Mouse (Mus musculus) monocyte, adult 2 months (primary cell): ENCODE measurements around the gene Ccnd1.
A peak's percentile ranks its signal among the peaks of the same experiment; 100 is the strongest.

ENCODE experiments used
- DNase-seq, 2 experiments: peaks; one replicate each; pipeline ENCODE4 v3.0.0; 2022; ENCODE audit warnings: low spot score in 2 of 2, low read depth in 1 of 2

Gene Ccnd1

GRCm38 (mm10) chr7:144939344-144940002 lies at the start of gene Ccnd1:
Gene Ccnd1 (minus strand): TSS chr7:144939925.
- DNase-seq, result no peak

DNA sequence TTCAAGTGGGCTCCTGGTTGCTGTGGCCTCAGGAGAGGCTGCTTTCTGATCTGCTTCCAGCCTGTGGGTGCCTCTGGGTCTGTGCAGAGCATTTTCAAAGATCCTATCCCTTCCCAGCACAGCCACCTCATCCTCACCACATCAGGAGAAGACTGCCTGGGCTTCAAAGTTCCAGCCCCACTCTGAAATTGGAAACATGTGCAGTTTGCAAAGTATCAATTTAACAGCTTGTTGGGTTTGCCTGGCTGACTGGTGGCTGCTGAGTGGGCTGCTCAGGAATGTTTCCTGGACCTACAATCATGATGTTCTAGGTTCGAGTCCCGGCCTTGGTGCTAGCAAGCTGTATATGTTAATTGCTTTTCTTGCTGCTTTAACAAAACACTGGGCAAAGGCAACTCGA lies 49.1 kb upstream of the Ccnd1 start:
- DNase-seq, result no peak

DNA sequence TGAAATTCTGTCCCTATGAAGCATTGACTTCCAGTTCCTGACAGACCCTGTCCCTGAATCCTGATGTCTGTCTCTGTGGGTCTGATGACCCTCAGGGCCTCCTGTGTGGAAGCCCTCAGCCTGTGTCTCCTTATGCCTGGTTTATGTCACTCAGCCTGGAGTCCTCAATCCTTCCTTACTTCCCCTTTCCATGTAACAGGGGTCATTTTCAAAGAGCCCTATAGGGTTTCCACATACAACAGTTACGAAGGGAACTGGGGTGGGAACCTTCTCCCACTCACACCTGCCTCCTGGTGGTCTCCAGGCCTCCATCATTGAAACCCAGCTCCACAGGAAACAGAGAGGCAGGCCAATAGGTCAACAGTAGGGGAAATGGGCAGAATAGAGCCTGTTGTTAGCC lies 45.4 kb upstream of the Ccnd1 start:
- no peak for DNase-seq

DNA sequence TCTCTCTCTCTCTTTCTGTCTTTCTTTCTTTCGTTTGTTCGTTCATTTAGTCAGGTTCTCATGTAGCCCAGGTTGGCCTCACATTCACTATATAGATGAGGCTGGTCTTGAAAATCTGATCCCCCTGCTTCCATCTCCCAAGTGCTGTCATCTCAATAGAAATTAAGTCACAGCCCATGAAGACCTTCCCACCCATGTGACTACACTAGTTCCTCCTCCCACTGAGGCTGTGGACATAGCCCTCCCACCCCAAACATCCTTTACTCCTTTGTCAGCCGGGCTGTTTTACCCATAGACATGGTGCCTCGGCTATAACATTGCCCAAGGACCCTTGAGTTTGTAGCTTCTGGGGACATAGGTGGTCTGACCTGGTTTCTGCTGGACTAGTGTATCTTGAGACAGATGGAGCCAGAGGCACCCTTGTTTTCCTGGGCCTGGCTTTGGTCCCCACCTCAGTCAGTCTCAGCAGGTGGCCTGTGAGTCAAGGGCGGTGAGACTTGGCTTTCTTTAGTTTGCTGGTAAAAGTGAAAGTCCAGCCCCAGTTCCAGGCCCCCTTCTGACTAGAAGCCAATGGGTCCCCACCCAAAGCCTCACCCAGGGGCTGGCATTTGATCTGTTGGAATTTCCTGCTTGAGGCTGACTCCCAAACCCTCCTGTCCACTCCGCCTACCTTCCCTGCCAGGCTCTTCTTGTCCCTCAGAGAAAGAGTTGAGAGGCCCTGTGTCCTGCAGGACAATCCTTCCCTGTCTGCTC lies 42.8 kb upstream of the Ccnd1 start:
- no peak for DNase-seq

GRCm38 (mm10) chr7:144981426-144982079 lies 41.8 kb upstream of the Ccnd1 start:
- DNase-seq, result peak in 1 of 2 experiments; percentile 21

DNA sequence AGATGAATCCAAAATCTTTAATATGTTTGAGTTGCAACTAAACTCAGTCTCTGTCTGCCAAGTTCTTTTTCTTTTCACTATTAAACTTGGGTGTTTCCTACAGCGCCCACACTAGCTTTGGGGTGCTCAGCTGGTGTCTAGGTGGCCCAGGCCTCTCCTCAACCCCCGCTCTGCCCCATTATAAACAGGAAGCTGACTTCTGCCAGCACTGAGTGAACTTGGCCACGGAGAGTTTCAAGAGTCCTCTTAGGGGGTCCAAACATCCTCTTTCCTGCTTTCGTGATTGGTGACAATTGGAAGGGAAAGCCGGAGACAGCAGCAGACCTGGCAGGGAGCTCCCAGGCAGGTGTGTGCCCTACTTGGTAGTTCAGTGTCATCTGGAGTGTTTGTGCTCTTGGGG lies 40.1 kb upstream of the Ccnd1 start:
- DNase-seq, result no peak

DNA sequence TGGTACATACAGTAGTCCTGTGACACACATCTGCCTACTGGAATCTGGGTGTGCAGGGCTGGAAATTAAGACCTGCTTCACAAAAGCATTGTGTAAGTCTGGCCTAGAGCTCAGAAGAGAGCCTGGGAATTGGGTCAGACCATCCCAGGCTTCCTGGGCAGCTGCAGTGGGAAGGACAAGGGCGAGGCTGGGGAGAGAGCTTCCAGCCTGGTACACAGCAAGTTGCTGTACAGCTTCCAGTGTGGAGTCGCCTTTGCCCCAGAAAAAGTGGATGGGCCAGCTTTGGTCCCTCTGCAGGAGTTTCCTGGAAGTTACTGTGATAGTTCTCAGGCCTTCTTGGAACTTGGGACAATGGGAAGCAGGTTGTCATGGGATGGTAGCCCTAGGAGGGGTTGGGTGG lies 37.4 kb upstream of the Ccnd1 start:
- no peak for DNase-seq

GRCm38 (mm10) chr7:144973461-144973860 lies 33.7 kb upstream of the Ccnd1 start:
- no peak for DNase-seq

DNA sequence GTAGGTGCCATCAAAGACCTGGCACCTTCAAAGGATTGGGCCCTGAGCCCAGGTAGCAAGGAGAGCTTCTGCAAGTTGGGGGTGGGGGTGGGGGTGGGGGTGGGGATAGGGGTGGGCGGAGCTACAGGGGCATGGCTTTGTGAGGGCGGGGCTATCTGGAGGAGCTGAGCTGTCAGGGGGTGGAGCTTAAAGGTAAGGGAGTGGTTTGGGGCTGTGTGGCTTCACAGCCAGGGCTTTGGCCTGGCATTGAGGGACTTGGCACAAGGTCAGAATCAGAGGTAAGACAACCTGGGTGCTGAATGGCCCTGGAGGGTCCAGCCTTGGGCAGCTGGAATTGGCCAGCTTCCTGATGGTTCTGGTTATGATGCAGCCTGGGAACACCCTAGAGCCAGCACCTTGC lies 32.0 kb upstream of the Ccnd1 start:
- no peak for DNase-seq

DNA sequence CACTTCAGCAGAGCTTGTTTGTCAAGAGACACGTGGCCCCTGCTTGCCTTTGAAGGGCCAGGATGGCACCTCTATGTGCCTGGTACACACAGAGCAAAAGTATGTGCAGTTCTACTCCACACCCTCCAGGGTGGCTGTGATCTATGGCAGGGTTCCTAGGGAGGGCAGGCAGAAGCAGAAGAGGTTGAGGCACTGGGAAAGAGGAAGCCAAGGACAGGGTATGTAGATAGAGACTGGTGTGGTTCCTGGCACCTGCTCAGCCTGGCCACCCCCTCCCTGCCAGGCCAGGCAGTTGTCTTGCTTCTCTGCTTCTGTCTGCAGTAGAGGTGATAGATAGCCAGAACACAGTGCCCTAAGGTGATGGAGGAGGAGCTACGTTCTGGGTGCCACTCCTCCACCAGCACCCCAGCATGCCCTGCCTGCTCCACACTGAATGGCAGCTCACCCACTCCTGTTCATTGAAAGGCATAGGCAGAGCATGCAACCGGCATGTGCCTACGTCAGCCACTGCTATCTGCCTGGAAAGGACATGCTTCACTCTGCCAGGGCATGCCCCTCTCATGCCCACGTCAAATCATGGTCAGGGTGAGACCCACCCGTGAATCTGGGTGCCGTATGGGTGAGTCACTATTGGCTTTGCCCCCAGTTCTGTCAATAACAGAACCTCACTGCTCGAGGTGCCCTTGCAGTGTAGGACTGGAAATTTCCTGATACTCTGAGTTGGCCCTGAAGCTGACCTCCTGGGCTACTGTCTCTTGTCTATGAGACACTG lies 31.5 kb upstream of the Ccnd1 start:
- DNase-seq, result no peak

DNA sequence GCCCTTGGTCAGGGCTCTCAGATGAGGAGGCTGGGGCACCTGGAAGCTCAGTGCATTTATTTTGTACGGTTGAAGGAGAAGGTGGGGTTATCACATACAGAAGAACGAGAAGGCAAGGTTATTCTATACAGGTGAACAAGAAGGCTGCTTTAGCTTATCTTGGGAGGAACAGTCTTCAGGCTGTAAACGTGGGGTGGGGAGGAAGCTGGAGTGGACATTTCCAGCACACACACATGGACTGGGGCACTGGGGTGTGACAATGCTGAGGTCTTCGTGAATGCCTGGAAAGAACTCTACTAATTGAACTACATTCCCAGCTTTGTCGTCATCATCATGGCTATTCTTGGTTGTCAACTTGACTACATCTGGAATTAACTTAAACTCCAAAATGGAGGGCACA lies 26.2 kb upstream of the Ccnd1 start:
- no peak for DNase-seq

DNA sequence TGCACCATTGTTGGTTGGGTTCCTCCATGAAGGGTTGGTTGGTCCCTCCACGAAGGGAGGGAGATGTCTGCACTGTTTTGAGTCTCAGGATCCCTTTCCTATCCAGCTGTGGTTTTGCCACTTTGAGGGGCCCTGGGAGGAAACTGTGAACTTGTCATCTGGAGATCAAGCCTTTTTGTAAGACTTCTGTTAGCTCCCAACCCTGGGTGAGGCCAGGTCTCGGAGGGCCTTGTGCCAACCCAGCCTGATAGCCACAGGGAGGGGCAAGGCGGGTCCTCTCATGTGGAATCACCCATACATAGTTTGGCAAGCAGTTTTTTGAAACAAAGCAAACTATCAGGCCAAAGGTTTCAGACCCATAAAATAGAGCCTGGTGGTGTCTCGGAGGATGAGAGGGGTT lies 24.6 kb upstream of the Ccnd1 start:
- no peak for DNase-seq

GRCm38 (mm10) chr7:144963911-144964310 lies 24.2 kb upstream of the Ccnd1 start:
- no peak for DNase-seq

DNA sequence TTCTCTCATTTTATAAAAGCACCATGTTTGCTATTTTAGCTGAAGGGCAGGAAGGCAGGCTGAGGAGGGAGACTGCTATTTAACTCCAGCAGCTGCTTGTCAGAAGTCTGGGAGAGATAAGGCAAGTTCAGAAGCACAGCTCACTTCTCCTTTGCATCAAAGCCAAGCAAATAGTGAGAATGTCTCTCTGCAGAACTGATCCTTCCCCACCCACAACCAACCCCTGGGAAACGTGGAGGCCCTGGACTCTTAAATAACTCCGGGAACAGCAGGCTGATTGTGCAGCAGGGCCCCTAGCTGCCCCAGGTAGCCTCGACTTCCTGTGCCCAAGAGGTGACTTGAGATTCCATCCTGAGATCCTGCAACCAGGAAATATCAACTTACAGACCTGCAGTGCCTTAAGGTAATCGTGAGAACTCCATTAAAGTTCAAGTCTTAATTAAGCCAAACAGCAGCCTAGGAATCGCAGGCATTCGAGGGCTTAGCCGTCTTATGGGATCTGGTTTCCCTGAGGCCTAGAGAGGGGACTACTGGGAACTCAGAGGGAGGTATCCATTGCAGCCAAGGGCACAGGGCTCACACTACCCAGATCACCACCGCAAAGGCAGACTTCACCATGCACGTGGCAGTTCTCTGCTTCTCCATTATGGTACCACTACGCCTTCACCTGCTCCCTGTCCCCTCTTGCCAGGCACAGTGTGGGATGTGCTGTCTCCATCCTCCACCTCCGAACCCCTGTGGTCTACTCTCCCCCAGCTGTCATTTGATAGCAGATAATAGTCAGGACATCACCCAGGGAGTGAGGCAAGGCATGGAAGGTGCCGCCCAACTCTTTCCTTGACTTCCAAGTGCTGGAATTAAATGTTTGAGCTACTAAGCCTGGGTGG lies 19.0 kb upstream of the Ccnd1 start:
- DNase-seq, result no peak

- no peak for DNase-seq
Observed at GRCm38 (mm10) chr7:144943254-144943653, 3.5 kb upstream of the Ccnd1 start.

- no peak for DNase-seq
Observed at GRCm38 (mm10) chr7:144942744-144943135, 3.0 kb upstream of the Ccnd1 start.

GRCm38 (mm10) chr7:144942071-144942743 lies 2.5 kb upstream of the Ccnd1 start:
- DNase-seq, result no peak

- DNase-seq, result peak in 1 of 2 experiments; percentile 45
Observed at GRCm38 (mm10) chr7:144941242-144941831, 1.6 kb upstream of the Ccnd1 start.

- no peak for DNase-seq
Observed at GRCm38 (mm10) chr7:144940585-144940984, 860 bp upstream of the Ccnd1 start.
